Mouse (Mus musculus) frontal cortex, adult 2 months (tissue): Measurements from ENCODE around the gene D130043K22Rik. TPM values are rescaled to one million over a fixed set of nuclear protein-coding genes. Genes with fewer than 3 reads are reported as not detected.
A peak's percentile ranks its signal among the peaks of the same experiment; 100 is the strongest.
"Not testable (repeated sequence)": the region's sequence is repeated elsewhere in the genome, so short reads cannot be mapped to it uniquely, and the experiment has no call there.

ENCODE experiments used
- DNase-seq, 2 experiments: peaks; one replicate each; pipeline ENCODE4 v3.0.0; 2022; ENCODE audit warnings: low spot score in 1 of 2; ENCODE audit errors: extremely low spot score in 1 of 2
- polyA plus RNA-seq: library from polyadenylated mRNA; depleted of rRNA; stranded (reverse); fragments of >200 nt; gene quantifications from 2 replicates; pipeline ENCODE4 v1.2.3, GENCODE M21; 2012

Gene D130043K22Rik
- polyA plus RNA-seq, 1 experiment: 13.1 TPM

- DNase-seq: peak; percentile 80 to 92
These were observed 13.4 kb upstream of the D130043K22Rik start, which contains the start of the genes Acot13 and Tdp2 for GRCm38 (mm10) chr13:24831353-24832130. Acot13 (minus strand) TSS chr13:24831540. Tdp2 (plus strand) TSS chr13:24831679.

DNA sequence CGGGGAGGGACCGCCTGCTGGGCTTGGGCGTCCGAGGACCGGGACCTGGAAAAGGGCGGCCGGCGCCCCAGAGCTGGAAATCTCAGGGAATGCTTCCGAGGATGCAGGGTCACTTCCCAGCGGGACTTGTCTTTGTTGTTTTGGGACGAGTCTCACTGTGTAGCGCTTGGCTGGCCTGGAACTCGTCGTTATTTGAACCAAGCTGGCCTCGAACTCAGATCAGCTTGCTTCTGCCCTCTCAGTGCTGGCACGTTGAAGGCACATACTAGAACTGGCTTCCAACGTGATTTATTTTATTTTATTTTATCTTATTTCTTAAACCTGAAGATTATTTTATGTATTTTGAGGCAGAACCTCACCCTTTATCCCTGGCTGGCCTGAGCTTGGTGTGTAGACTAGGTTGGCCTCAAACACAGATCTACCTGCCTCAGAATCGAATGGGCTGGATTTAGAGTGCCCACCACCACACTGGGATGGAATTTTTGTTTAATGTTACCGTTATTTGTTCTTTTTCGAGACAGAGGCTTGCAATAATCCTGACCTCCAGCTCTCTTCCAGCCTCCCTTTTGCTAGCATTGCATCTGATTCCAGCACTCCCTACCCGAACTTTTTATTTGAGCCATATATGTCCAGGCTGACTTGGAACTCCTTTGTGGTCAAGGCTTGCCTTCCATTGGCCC lies 12.7 kb upstream of the D130043K22Rik start:
- DNase-seq: no peak

DNA sequence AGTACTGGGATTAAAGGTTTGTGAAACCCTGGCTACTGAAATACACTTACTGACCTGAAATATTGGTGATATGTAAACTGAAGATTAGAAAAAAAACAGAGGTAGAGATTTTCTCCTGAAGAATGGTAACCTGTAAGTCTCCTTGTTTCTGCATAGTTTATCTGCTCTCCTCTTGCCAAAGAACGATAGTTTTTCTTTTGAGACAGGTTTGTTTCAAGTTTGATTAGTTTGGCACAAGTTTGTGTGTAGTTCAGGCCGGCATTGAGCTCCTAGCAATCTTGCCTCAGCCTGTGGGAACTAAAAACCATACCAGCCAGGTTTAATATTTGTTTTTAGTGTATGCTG lies 12.2 kb upstream of the D130043K22Rik start:
- DNase-seq: no peak

- not testable (repeated sequence) for DNase-seq
These were observed 7.2 kb upstream of the D130043K22Rik start for GRCm38 (mm10) chr13:24837765-24838164.

GRCm38 (mm10) chr13:24839831-24840230 lies 5.1 kb upstream of the D130043K22Rik start:
- no peak for DNase-seq

DNA sequence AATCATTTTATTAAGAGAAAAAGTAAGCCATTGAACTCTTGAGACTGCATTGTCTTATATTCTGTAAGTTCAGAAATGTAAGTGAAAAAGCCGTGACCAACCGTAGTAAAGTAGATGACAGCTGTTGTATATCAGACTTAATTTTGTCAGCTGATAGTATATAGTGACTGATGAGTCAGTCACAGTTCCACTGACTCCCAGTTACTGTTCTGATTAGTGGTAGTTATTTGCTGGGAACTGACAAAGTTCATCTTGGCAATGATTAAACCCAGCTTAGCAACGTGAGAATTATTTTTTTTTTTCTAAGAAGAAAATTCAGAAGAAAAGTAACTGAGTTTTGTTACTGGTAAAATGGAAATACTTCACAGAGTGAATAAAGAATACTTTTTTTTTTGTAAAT lies 3.2 kb upstream of the D130043K22Rik start:
- no peak for DNase-seq

- DNase-seq: no peak
These were observed 4.4 kb downstream of the D130043K22Rik start for GRCm38 (mm10) chr13:24849318-24849717.

- DNase-seq: no peak
These were observed 7.1 kb downstream of the D130043K22Rik start for GRCm38 (mm10) chr13:24851989-24852388.

DNA sequence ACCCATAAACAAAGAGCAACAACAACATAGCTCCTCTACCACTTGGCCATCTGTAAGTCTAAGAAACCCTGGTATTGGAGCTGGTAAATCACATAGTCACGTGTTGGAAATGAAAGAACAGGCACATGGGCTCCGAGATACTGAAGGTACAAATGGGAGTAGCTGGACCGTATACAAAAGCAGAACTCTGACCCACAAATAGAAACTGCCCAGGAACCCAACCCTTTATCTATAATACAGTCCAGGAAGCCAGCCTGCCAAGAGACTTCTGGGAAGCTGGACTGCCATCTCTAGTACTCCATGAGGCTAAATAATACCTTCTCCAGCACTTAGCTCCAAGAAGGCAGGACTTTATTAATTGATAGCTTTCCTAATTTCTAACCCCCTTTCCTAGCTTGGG lies 7.6 kb downstream of the D130043K22Rik start:
- no peak for DNase-seq

GRCm38 (mm10) chr13:24859115-24859514 lies 14.2 kb downstream of the D130043K22Rik start:
- DNase-seq: no peak

- DNase-seq: no peak
These were observed 16.1 kb downstream of the D130043K22Rik start for GRCm38 (mm10) chr13:24861084-24861483.

- no peak for DNase-seq
These were observed 17.1 kb downstream of the D130043K22Rik start for GRCm38 (mm10) chr13:24862021-24862420.

- DNase-seq: peak in 1 of 2 experiments; percentile 77
These were observed 17.6 kb downstream of the D130043K22Rik start for GRCm38 (mm10) chr13:24862520-24862919.

DNA sequence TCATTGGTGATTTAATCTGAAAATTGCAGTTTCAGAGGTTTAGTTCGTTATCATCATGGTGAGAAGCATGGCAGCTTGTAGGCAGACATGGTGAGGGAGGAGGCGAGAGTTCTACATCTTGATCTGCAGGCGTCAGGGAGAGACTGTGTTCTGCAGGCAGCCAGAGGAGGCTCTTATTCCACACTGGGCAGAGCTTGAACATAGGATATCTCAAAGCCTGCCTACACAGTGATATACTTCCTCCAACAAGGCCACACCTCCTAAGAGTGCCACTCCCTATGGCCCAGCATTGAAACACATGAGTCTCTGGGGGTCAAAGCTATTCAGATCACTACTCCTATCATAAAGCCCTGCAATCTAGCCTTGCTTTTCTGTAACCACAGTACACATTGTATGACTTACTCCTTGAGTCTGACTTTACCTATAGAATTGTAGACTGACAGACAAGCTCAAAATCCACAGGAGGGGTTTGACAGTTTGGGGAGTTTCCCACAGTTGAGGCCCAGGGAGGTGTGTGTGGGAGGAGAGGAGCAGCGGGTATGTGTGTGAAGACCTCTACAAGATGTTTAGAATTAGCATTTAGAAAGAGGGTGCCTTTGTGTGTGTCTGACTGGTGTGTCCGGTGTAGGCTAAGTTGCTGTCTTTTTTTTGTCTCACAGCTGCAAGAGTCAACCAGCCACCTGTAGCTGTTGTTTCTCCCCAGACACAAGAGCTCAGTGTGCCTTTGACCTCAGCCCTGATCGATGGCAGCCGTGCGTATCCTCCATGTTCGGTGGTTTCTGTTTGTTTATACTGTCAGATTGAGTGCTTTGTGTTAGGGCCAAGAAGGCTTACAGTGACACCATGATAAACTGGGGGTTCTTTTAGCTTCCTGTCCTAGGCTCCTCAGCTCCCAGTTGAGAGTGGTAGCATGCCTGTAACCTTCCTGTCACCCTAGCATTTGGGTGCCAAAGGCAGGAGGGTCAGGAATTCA lies 21.8 kb downstream of the D130043K22Rik start:
- DNase-seq: no peak

- DNase-seq: no peak
These were observed 22.9 kb downstream of the D130043K22Rik start for GRCm38 (mm10) chr13:24867789-24868188.

DNA sequence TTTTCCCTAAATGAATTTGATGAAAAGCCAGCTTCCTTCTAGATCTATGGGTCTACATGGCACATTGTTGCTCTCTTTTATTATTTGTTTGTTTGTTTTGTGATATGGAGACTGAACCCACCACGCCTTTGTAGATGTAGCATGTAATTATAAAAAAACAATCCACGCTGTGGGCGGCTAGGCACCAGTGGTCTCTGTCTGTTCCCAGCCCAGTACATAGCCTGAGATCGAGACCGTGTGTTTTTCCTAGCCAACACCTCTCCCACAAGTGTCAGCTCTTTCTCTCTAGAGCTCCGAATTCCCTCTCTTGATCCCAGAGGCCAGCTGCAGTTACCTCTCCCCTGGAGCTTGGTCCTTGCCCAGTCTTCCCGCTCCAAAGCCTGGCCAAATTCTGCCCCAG lies 23.3 kb downstream of the D130043K22Rik start:
- DNase-seq: no peak

DNA sequence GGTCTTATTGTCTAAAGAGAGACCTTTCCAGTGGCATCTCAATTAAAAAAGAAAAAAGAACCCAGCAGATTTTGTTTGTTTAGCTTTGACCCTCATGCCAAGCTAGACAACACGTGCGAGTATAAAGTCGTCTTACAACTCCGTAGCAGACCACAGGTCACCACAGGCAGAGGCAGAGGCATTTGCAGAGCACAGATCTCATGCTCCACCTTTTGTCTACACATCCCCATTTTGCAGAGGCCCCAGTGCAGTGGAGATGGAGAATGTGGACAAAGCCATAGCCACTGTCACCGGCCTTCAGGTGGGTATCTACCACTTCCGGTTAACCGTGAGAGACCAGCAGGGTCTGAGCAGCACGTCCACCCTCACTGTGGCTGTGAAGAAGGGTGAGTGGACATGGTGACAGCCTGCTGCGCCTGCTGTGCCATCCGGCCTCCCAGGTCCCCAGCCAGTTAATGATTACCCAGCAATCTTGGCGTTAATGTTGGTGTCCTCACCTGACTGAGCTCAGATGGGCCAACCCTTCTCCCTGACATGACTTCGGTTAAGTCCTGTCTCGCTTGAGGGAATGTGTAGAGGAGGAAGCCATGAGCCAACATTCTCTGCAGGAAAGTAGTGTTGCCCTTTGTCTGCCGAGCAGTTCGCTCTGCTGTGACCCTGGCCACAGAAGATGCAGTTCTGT lies 34.6 kb downstream of the D130043K22Rik start:
- no peak for DNase-seq

- DNase-seq: no peak
These were observed 35.3 kb downstream of the D130043K22Rik start for GRCm38 (mm10) chr13:24880208-24880607.

DNA sequence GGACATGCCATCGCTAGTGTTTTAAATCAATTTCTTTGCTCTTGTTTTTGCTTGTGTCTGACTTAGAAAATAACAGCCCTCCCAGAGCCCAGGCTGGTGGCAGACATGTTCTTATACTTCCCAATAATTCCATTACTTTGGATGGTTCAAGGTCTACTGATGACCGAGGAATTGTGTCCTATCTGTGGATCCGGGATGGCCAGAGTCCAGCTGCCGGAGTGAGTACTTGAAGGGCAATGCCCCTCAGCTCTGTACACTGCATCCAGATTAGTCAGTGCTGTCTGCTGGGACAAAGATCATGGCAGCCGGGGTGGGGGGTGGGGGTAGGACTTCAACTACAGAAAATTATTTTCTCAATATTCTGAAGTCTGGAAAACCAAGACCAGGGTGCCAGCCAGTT lies 35.8 kb downstream of the D130043K22Rik start:
- DNase-seq: no peak

GRCm38 (mm10) chr13:24882411-24882810 lies 37.5 kb downstream of the D130043K22Rik start:
- DNase-seq: no peak
